Mouse (Mus musculus): ENCODE data around the gene Rps6kl1. TPM values are rescaled to one million over a fixed set of nuclear protein-coding genes. Genes with fewer than 3 reads are reported as not detected.

Rps6kl1 gene
- total RNA-seq (2012; rRNA removed) (0.21 and 0.97 TPM in 2 replicates), total RNA-seq (2014; rRNA removed) (0.36 and 0.43 TPM in 2 replicates), polyA plus RNA-seq (2012; ENCODE audit: insufficient read length, low read depth) (0.59 and 0.86 TPM in 2 replicates)

DNA sequence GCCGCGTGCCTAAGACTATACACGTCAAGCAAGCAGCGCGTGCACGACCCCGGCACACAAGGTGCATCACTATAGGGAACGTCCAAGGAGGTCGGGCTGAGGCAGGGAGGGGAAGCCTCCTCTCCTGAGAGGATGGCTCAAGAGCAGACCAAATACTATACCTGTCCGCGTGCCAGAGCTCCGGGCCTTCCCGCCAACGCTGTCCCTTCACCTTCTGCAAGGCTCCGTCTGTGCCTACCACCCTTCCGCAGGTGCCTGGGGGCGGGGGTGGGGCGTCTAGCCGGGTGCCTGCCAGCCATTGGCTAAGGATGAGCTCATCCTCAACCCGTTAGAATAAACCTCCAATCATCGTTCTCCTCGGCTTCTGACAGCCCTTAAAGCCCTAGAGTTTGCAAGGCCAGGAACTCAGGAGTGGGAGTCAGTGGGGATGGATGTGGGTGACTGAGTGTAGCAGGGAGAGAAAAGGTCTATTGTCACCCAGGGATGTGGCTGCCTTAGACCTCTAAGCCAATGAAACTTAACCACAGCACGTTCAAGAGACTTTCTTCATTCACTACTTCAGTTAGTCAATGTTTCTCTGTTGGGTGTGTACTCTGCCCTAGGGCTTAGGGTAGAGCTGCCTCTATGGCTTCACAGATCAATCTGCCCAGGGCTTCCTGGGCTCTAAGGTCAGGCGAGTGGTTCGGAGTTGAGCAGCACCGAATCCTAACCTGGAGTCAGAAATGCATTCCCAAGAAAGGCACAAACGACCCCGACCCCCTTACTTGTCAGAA lies at the start of gene Rps6kl1:
Gene Rps6kl1 (minus strand): TSS at position 263 of the 773 bp plus-strand sequence.
- peaks cover 3 to 17% of the 10 kb centered on the region in 2 experiments; a peak in 3 of 4 replicates for H3K4me1 ChIP-seq (ENCODE audit: control insufficient read depth in 1 of 2, insufficient read depth in 2 of 2)
- in situ Hi-C loops (cut with MboI; ENCODE audit: low pct_ligation_motif_present, low pct_unique_long_range_greater_than_20kb, low sequenced_read_pairs) (loop anchor here (10.0 to 25.0 kb wide), 3 partner anchors 164 to 511 kb away; no protein-coding TSS in a partner anchor), dilution Hi-C loops (cut with MboI; ENCODE audit: extremely low pct_ligation_motif_present, extremely low pct_unique_long_range_greater_than_20kb, low sequenced_read_pairs) (no loop called here)
- DNase-seq (ENCODE audit: extremely low read depth), result no peak
- no peak for TF ChIP-seq CHD2 (IDR thresholded peaks at IDR 0.05; ENCODE audit: low read length)
- no peak for TF ChIP-seq JUN (IDR thresholded peaks at IDR 0.05; ENCODE audit: insufficient read depth, low read depth, low read length)
- TF ChIP-seq BHLHE40 (IDR thresholded peaks at IDR 0.05; ENCODE audit: low read depth, low read length), result no peak
- TF ChIP-seq USF1 (IDR thresholded peaks at IDR 0.05; ENCODE audit: low read depth, low read length), result no peak
- no peak for TF ChIP-seq EP300 (IDR thresholded peaks at IDR 0.05; ENCODE audit: low read length)
- no peak for TF ChIP-seq GABPA (IDR thresholded peaks at IDR 0.05; ENCODE audit: insufficient replicate concordance, low read depth, low read length)
- TF ChIP-seq KAT2A (IDR thresholded peaks at IDR 0.05; ENCODE audit: insufficient replicate concordance, low read length), result no peak
- TF ChIP-seq POLR2A (IDR thresholded peaks at IDR 0.05; ENCODE audit: low read depth, low read length), result no peak
- no peak within 1 kb of the TSS for H3K4me2 ChIP-seq (ENCODE audit: insufficient read depth, low read depth, poor library complexity, severe bottlenecking)
- H3K9ac ChIP-seq (ENCODE audit: insufficient read depth, low read depth), result no peak within 1 kb of the TSS
- H3K79me2 ChIP-seq (replicated peaks; ENCODE audit: control insufficient read depth, extremely low read depth, insufficient read depth, poor library complexity, severe bottlenecking), result no peaks in the 10 kb centered on the region
- no peak within 1 kb of the TSS for H3K4me3 ChIP-seq (replicated peaks in 1 of 3; ENCODE audit: low read depth in 2 of 3, low read length in 2 of 3, poor library complexity in 1 of 3)
- no peaks in the 10 kb centered on the region for H3K36me3 ChIP-seq (replicated peaks in 1 of 2; ENCODE audit: control insufficient read depth in 1 of 2, insufficient read depth in 1 of 2, low read length in 1 of 2)
- H3K27ac ChIP-seq (ENCODE audit: insufficient read depth, low read depth), result no peak within 1 kb of the TSS
- peaks cover 4% of the 10 kb centered on the region for H3K27me3 ChIP-seq (replicated peaks)
- no peaks in the 10 kb centered on the region for H3K9me3 ChIP-seq (replicated peaks; ENCODE audit: low read length)

DNA sequence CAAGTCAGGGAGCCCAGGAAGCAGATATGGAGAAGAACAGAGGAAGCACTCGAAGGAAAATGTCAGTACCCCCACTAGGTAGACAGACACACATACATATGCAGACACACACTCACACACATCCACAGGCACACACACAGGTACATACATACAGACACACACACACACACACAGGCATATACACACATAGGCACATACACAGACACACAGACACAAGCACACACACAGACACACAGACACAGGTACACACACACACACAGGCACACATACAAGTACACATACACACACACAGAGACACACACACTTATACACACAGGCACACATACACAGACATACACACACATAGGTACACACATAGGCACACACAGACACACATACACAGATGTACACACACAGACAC lies 48.9 kb upstream of the Rps6kl1 start:
- no peak for DNase-seq (ENCODE audit: extremely low read depth)
- no peak for TF ChIP-seq CTCF (conservative IDR thresholded peaks at IDR 0.05 in 1 of 2, IDR thresholded peaks at IDR 0.05 in 1 of 2; ENCODE audit: low read depth in 2 of 2, low read length in 2 of 2)
- TF ChIP-seq MAZ (IDR thresholded peaks at IDR 0.05; ENCODE audit: low read depth, low read length), result no peak
- no peak for TF ChIP-seq RAD21 (IDR thresholded peaks at IDR 0.05; ENCODE audit: low read depth, low read length)
- TF ChIP-seq HCFC1 (IDR thresholded peaks at IDR 0.05; ENCODE audit: low read depth, low read length), result no peak
- no peak for TF ChIP-seq TBP (conservative IDR thresholded peaks at IDR 0.05; ENCODE audit: low read depth, low read length)
- no peak for TF ChIP-seq ZKSCAN1 (IDR thresholded peaks at IDR 0.05; ENCODE audit: borderline replicate concordance, low read depth, low read length)
- no peak for TF ChIP-seq USF2 (conservative IDR thresholded peaks at IDR 0.05; ENCODE audit: low read depth, low read length)
- TF ChIP-seq TCF12 (IDR thresholded peaks at IDR 0.05; ENCODE audit: low read depth, low read length), result no peak
- TF ChIP-seq NRF1 (IDR thresholded peaks at IDR 0.05; ENCODE audit: low read depth, low read length), result no peak
- no peak for TF ChIP-seq ETS1 (conservative IDR thresholded peaks at IDR 0.05; ENCODE audit: low read depth, low read length)
- TF ChIP-seq NELFE (IDR thresholded peaks at IDR 0.05; ENCODE audit: low read depth, low read length), result no peak
- TF ChIP-seq MEF2A (IDR thresholded peaks at IDR 0.05; ENCODE audit: borderline replicate concordance, low read depth, low read length), result no peak
- no peak for TF ChIP-seq ELF1 (IDR thresholded peaks at IDR 0.05; ENCODE audit: low read depth, low read length)
- TF ChIP-seq MAFK (IDR thresholded peaks at IDR 0.05; ENCODE audit: insufficient replicate concordance, low read length), result no peak
- no peak for TF ChIP-seq KAT2A (IDR thresholded peaks at IDR 0.05; ENCODE audit: insufficient replicate concordance, low read length)
- no peak for TF ChIP-seq EP300 (IDR thresholded peaks at IDR 0.05; ENCODE audit: low read length)
- no peak for TF ChIP-seq MAX (IDR thresholded peaks at IDR 0.05; ENCODE audit: low read length)
- TF ChIP-seq ZNF384 (IDR thresholded peaks at IDR 0.05; ENCODE audit: low read depth, low read length), result no peak
- TF ChIP-seq POLR2A (IDR thresholded peaks at IDR 0.05; ENCODE audit: low read depth, low read length), result no peak
- peaks cover 8% of the 10 kb centered on the region for H3K27me3 ChIP-seq (replicated peaks)
- H3K36me3 ChIP-seq (replicated peaks in 1 of 2; ENCODE audit: control insufficient read depth in 1 of 2, insufficient read depth in 1 of 2, low read length in 1 of 2), result no peaks in the 10 kb centered on the region
- H3K4me1 ChIP-seq (ENCODE audit: control insufficient read depth in 1 of 2, insufficient read depth in 2 of 2), result peaks cover 2 to 6% of the 10 kb centered on the region in 2 experiments; a peak in 1 of 4 replicates
- no peaks in the 10 kb centered on the region for H3K79me2 ChIP-seq (replicated peaks; ENCODE audit: control insufficient read depth, extremely low read depth, insufficient read depth, poor library complexity, severe bottlenecking)
- H3K4me3 ChIP-seq (replicated peaks in 1 of 3; ENCODE audit: low read depth in 2 of 3, low read length in 2 of 3, poor library complexity in 1 of 3), result no peak overlapping the region
- H3K27ac ChIP-seq (ENCODE audit: insufficient read depth, low read depth), result no peak overlapping the region; the same call in 1 of the 2 replicates
- no peak overlapping the region for H3K4me2 ChIP-seq (ENCODE audit: insufficient read depth, low read depth, poor library complexity, severe bottlenecking)
- dilution Hi-C loops (cut with MboI; ENCODE audit: extremely low pct_ligation_motif_present, extremely low pct_unique_long_range_greater_than_20kb, low sequenced_read_pairs) (no loop called here), in situ Hi-C loops (cut with MboI; ENCODE audit: low pct_ligation_motif_present, low pct_unique_long_range_greater_than_20kb, low sequenced_read_pairs) (no loop called here)
- no peak overlapping the region for H3K9ac ChIP-seq (ENCODE audit: insufficient read depth, low read depth)
- no peaks in the 10 kb centered on the region for H3K9me3 ChIP-seq (replicated peaks; ENCODE audit: low read length)
